Mouse (Mus musculus): Measurements from ENCODE around the gene Wdfy4.

GRCm38 (mm10) chr14:33214767-33215128, 29.4 kb upstream of the Wdfy4 start:
- TF ChIP-seq POLR2A (IDR thresholded peaks at IDR 0.05; ENCODE audit: insufficient read depth, low read depth, low read length) (no peak), CTCF (IDR thresholded peaks at IDR 0.05; ENCODE audit: insufficient read depth, low read depth, low read length) (no peak)
